Mouse (Mus musculus) E14TG2a.4 (cell line): ENCODE measurements around the gene Stx16.

Experiments used
- CTCF ChIP-seq: conservative IDR thresholded peaks from 2 replicates; pipeline ENCODE4 v1.5.1; 2014; ENCODE audit warnings: low read length
- NANOG ChIP-seq: IDR thresholded peaks from 2 replicates; pipeline ENCODE4 v1.6.1; 2014; ENCODE audit warnings: borderline replicate concordance, low read length, mixed read lengths
- POU5F1 ChIP-seq: IDR thresholded peaks from 2 replicates; pipeline ENCODE4 v1.6.1; 2014; ENCODE audit warnings: low read length, borderline replicate concordance

- TF ChIP-seq CTCF (no peak), POU5F1 (no peak), NANOG (no peak)
These were observed 31.3 kb downstream of the Stx16 start for GRCm38 (mm10) chr2:174107375-174107774.
